Mouse (Mus musculus) bone marrow macrophage, adult 2 months (primary cell): ENCODE data around the gene Hsf4. TPM values are rescaled to one million over a fixed set of nuclear protein-coding genes. Genes with fewer than 3 reads are reported as not detected.

Experiments
- H3K27ac ChIP-seq: 2 replicates; pipeline ENCODE4 v1.5.1; 2012; ENCODE audit warnings: low read depth, low read length; ENCODE audit not compliant: insufficient read depth
- H3K4me1 ChIP-seq: 2 replicates; pipeline ENCODE4 v1.6.1; 2012; ENCODE audit warnings: low read length; ENCODE audit not compliant: control insufficient read depth, insufficient read depth
- H3K4me3 ChIP-seq: 2 replicates; pipeline ENCODE4 v1.5.1; 2012; ENCODE audit warnings: mild to moderate bottlenecking, low read length, moderate library complexity; ENCODE audit not compliant: insufficient read depth
- CTCF ChIP-seq: IDR thresholded peaks from 2 replicates; pipeline ENCODE4 v1.5.1; 2012; ENCODE audit warnings: low read depth, mild to moderate bottlenecking, low read length, moderate library complexity
- POLR2A ChIP-seq: IDR thresholded peaks from 2 replicates; pipeline ENCODE4 v1.6.1; 2012; ENCODE audit warnings: mild to moderate bottlenecking, low read depth, low read length, borderline replicate concordance
- polyA plus RNA-seq: library from polyadenylated mRNA; stranded (reverse); fragments of >200 nt; gene quantifications from 2 replicates; pipeline ENCODE4 v1.2.4, GENCODE M21; 2012; ENCODE audit not compliant: missing spikeins, insufficient read depth, insufficient read length

The Hsf4 gene
- polyA plus RNA-seq, 1 experiment = 5.0 TPM

GRCm38 (mm10) chr8:105237442-105238142, 32.0 kb upstream of the Hsf4 start:
- Histone ChIP-seq H3K4me3 (no peak overlapping the region), H3K27ac (no peak overlapping the region), H3K4me1 (no peaks in the 10 kb centered on the region; the same call in none of the 2 replicates)
- TF ChIP-seq CTCF = no peak
- no peak for TF ChIP-seq POLR2A

GRCm38 (mm10) chr8:105241016-105241415, 28.6 kb upstream of the Hsf4 start:
- Histone ChIP-seq H3K27ac (no peak overlapping the region), H3K4me1 (no peaks in the 10 kb centered on the region; the same call in 1 of the 2 replicates), H3K4me3 (no peak overlapping the region)
- TF ChIP-seq CTCF = no peak
- no peak for TF ChIP-seq POLR2A

- TF ChIP-seq CTCF = no peak
- TF ChIP-seq POLR2A = no peak
- Histone ChIP-seq H3K27ac (no peak overlapping the region), H3K4me3 (no peak overlapping the region), H3K4me1 (no peaks in the 10 kb centered on the region)
Observed at GRCm38 (mm10) chr8:105251954-105252353, 17.6 kb upstream of the Hsf4 start.

- TF ChIP-seq CTCF = no peak
- TF ChIP-seq POLR2A = no peak
- H3K4me3 ChIP-seq = no peak overlapping the region
- H3K4me1 ChIP-seq = no peaks in the 10 kb centered on the region
- H3K27ac ChIP-seq = no peak overlapping the region
Observed at GRCm38 (mm10) chr8:105252680-105253537, 16.7 kb upstream of the Hsf4 start.

- no peak for TF ChIP-seq POLR2A
- TF ChIP-seq CTCF = no peak
- Histone ChIP-seq H3K4me1 (no peaks in the 10 kb centered on the region), H3K4me3 (no peak overlapping the region), H3K27ac (no peak overlapping the region)
Observed at GRCm38 (mm10) chr8:105253766-105254151, 15.8 kb upstream of the Hsf4 start.

GRCm38 (mm10) chr8:105254152-105254965, 15.2 kb upstream of the Hsf4 start:
- no peak overlapping the region for H3K27ac ChIP-seq

GRCm38 (mm10) chr8:105254966-105255350, 14.6 kb upstream of the Hsf4 start, which contains the start of gene B3gnt9:
Gene B3gnt9 (minus strand): TSS chr8:105255153.
- Histone ChIP-seq H3K4me1 (peaks cover 3% of the 10 kb centered on the region), H3K4me3 (peak within 1 kb of the TSS; percentile 67), H3K27ac (no peak within 1 kb of the TSS)
- TF ChIP-seq POLR2A (no peak), CTCF (no peak)

More at GRCm38 (mm10) chr8:105254152-105254965, 15.2 kb upstream of the Hsf4 start:
- TF ChIP-seq POLR2A (no peak), CTCF (peak; percentile 80)
- Histone ChIP-seq H3K4me1 (peaks cover under 1% of the 10 kb centered on the region), H3K4me3 (peak overlapping the region; percentile 67)

- no peak overlapping the region for H3K27ac ChIP-seq
- no peak overlapping the region for H3K4me3 ChIP-seq
- TF ChIP-seq CTCF = no peak
- no peak for TF ChIP-seq POLR2A
- peaks cover 20% of the 10 kb centered on the region for H3K4me1 ChIP-seq
Observed at GRCm38 (mm10) chr8:105257318-105258114, 12.1 kb upstream of the Hsf4 start.
